Mouse (Mus musculus) forebrain, embryonic 11.5 days (tissue): ENCODE results near the gene Lpgat1. TPM values are rescaled to one million over a fixed set of nuclear protein-coding genes. Genes with fewer than 3 reads are reported as not detected.

Experiments
- polyA plus RNA-seq: library from polyadenylated mRNA; unstranded; fragments of >200 nt; fragmentation: Nextera tagmentation; extraction: Ambion mirVana; gene quantifications from 2 replicates; pipeline ENCODE4 v1.2.1, GENCODE M21; 2014

Lpgat1 gene
- polyA plus RNA-seq, 1 experiment from 2014 or later = 40.6 TPM

Other genes with a start within 250 kb of the Lpgat1 start
- gene Dtl, start 142.3 kb upstream of the Lpgat1 start, polyA plus RNA-seq = 87.9 and 93.7 TPM in 2 replicates
- 78.2 and 83.7 TPM in 2 replicates for gene Ints7, start 142.2 kb upstream of the Lpgat1 start, polyA plus RNA-seq
- gene Nek2, start 103.6 kb downstream of the Lpgat1 start, polyA plus RNA-seq = 55.6 and 59.5 TPM in 2 replicates
- 2.2 and 2.7 TPM in 2 replicates for gene Slc30a1, start 188.9 kb downstream of the Lpgat1 start, polyA plus RNA-seq